Mouse (Mus musculus) liver, embryonic 11.5 days (tissue): ENCODE measurements around the gene Dapp1. TPM values are rescaled to one million over a fixed set of nuclear protein-coding genes. Genes with fewer than 3 reads are reported as not detected.

ENCODE experiments used
- ATAC-seq: fragments of 200-750 bp; cut with Nextera tagmentation; replicated peaks from 2 replicates; pipeline ENCODE4 v1.8.0; 2017; ENCODE audit warnings: moderate number of reproducible peaks, mild to moderate bottlenecking, moderate TSS enrichment, moderate library complexity; ENCODE audit not compliant: low FRiP score
- DNase-seq: peaks from one replicate; pipeline ENCODE4 v3.0.0-alpha.2; 2017; ENCODE audit warnings: low spot score
- H3K27ac ChIP-seq: fragments of 300-500 bp; sonication (generic); 2 replicates; pipeline ENCODE4 v1.5.1; 2014; ENCODE audit warnings: mild to moderate bottlenecking, low read depth, low read length, control low read depth
- H3K27me3 ChIP-seq: fragments of 300-500 bp; sonication (generic); replicated peaks from 2 replicates; pipeline ENCODE4 v1.6.1; 2014; ENCODE audit warnings: low read length, mixed read lengths; ENCODE audit not compliant: control insufficient read depth, insufficient read depth
- H3K36me3 ChIP-seq: fragments of 300-500 bp; sonication (generic); 2 replicates; pipeline ENCODE4 v1.6.1; 2014; ENCODE audit warnings: mild to moderate bottlenecking, low read length, moderate library complexity, mixed read lengths; ENCODE audit not compliant: control insufficient read depth, insufficient read depth
- H3K4me1 ChIP-seq: fragments of 300-500 bp; sonication (generic); replicated peaks from 2 replicates; pipeline ENCODE4 v1.6.1; 2014; ENCODE audit warnings: low read length, mixed read lengths; ENCODE audit not compliant: control insufficient read depth, insufficient read depth
- H3K4me2 ChIP-seq: fragments of 300-500 bp; sonication (generic); 2 replicates; pipeline ENCODE4 v1.6.1; 2014; ENCODE audit warnings: mild to moderate bottlenecking, control low read depth, moderate library complexity
- H3K4me3 ChIP-seq: fragments of 300-500 bp; sonication (generic); 2 replicates; pipeline ENCODE4 v1.5.1; 2014; ENCODE audit warnings: low read depth, low read length, control low read depth
- H3K9ac ChIP-seq: fragments of 300-500 bp; sonication (generic); 2 replicates; pipeline ENCODE4 v1.6.1; 2014; ENCODE audit warnings: low read depth, low read length, control low read depth
- H3K9me3 ChIP-seq: fragments of 300-500 bp; sonication (generic); 2 replicates; pipeline ENCODE4 v1.6.1; 2016; ENCODE audit warnings: low read length, inconsistent platforms, mixed read lengths; ENCODE audit not compliant: control insufficient read depth
- WGBS: fragments of 180-500 bp; shearing (Covaris S2); extraction: QIAGEN DNeasy Blood & Tissue Kit; methylation state at CpG from one replicate; pipeline ENCODE4 v1.1.7; 2014; 5-methylcytosine and 5-hydroxymethylcytosine counted together
- polyA plus RNA-seq: library from polyadenylated mRNA; unstranded; fragments of >200 nt; fragmentation: Nextera tagmentation; extraction: Ambion mirVana; gene quantifications from 2 replicates; pipeline ENCODE4 v1.2.1, GENCODE M21; 2014

Dapp1 gene
- polyA plus RNA-seq = 35.5 and 36.2 TPM in 2 replicates

- Histone ChIP-seq H3K4me3 (peak within 1 kb of the TSS; percentile 67), H3K27me3 (no peaks in the 10 kb centered on the region), H3K4me2 (peak within 1 kb of the TSS; percentile 77), H3K4me1 (peaks cover 27% of the 10 kb centered on the region), H3K27ac (peak within 1 kb of the TSS; percentile 70), H3K9me3 (no peaks in the 10 kb centered on the region), H3K9ac (peak within 1 kb of the TSS; percentile 79), H3K36me3 (no peaks in the 10 kb centered on the region)
- DNase-seq (peak; percentile 75), ATAC-seq (peak; percentile 85)
- WGBS = 4% methylated on average over 10 of the region's 10 CpGs
Observed at GRCm38 (mm10) chr3:137981382-137981750, at the start of gene Dapp1. Gene Dapp1 (minus strand): TSS chr3:137981545.

- H3K4me3 ChIP-seq = no peak overlapping the region
- no peak for ATAC-seq
Observed at GRCm38 (mm10) chr3:138030563-138030962, 49.2 kb upstream of the Dapp1 start.

GRCm38 (mm10) chr3:138029351-138029750 is 48.0 kb upstream of the Dapp1 start:
- ATAC-seq = no peak
- H3K4me1 ChIP-seq = no peaks in the 10 kb centered on the region
- 77% methylated on average over 5 of the region's 5 CpGs for WGBS

More at GRCm38 (mm10) chr3:138030563-138030962, 49.2 kb upstream of the Dapp1 start:
- no peak for DNase-seq
- 62% methylated on average over 6 of the region's 6 CpGs for WGBS
- H3K9ac ChIP-seq = no peak overlapping the region
- H3K36me3 ChIP-seq = no peaks in the 10 kb centered on the region
- H3K4me2 ChIP-seq = no peak overlapping the region
- no peaks in the 10 kb centered on the region for H3K9me3 ChIP-seq
- no peaks in the 10 kb centered on the region for H3K4me1 ChIP-seq
- no peaks in the 10 kb centered on the region for H3K27me3 ChIP-seq
- no peak overlapping the region for H3K27ac ChIP-seq

GRCm38 (mm10) chr3:138027575-138028362 is 46.4 kb upstream of the Dapp1 start:
- Histone ChIP-seq H3K9ac (no peak overlapping the region), H3K36me3 (no peaks in the 10 kb centered on the region), H3K9me3 (no peaks in the 10 kb centered on the region), H3K4me3 (no peak overlapping the region), H3K27me3 (no peaks in the 10 kb centered on the region), H3K27ac (no peak overlapping the region), H3K4me1 (no peaks in the 10 kb centered on the region), H3K4me2 (no peak overlapping the region)
- ATAC-seq (no peak), DNase-seq (no peak)
- WGBS = 72% methylated on average over 5 of the region's 5 CpGs

More at GRCm38 (mm10) chr3:138029351-138029750, 48.0 kb upstream of the Dapp1 start:
- H3K36me3 ChIP-seq = no peaks in the 10 kb centered on the region
- H3K27ac ChIP-seq = no peak overlapping the region
- no peak overlapping the region for H3K4me3 ChIP-seq
- no peak overlapping the region for H3K4me2 ChIP-seq
- no peak for DNase-seq
- H3K27me3 ChIP-seq = no peaks in the 10 kb centered on the region
- H3K9me3 ChIP-seq = no peaks in the 10 kb centered on the region
- no peak overlapping the region for H3K9ac ChIP-seq

DNA sequence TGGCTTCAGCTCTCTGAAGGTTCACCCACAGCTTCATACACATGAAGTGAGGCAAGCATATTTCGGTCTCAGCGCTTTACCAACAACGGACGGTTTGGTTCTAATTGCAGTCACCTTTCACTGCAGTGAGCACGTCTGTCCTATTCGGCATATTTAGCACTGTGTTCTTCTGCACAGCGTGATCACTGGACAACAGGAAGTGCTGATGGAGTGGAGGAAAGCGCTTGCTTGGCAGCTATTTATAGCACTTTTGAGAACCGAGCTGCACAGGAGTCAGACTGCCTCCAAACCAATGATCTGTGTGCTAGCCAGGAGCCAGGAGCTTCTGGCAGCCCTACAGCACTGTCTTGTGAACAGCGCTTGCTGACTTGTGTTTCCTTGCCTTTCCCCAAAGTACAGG is 44.9 kb upstream of the Dapp1 start:
- Histone ChIP-seq H3K9ac (no peak overlapping the region), H3K27me3 (no peaks in the 10 kb centered on the region), H3K9me3 (no peaks in the 10 kb centered on the region), H3K27ac (no peak overlapping the region), H3K4me2 (no peak overlapping the region), H3K4me3 (no peak overlapping the region), H3K4me1 (no peaks in the 10 kb centered on the region), H3K36me3 (no peaks in the 10 kb centered on the region)
- DNase-seq (no peak), ATAC-seq (no peak)
- 58% methylated on average over 10 of the region's 10 CpGs for WGBS

- H3K4me1 ChIP-seq = no peaks in the 10 kb centered on the region
- 83% methylated on average over 4 of the region's 4 CpGs for WGBS
- no peaks in the 10 kb centered on the region for H3K36me3 ChIP-seq
- no peak for ATAC-seq
- no peak overlapping the region for H3K4me3 ChIP-seq
- H3K9ac ChIP-seq = no peak overlapping the region
- no peak overlapping the region for H3K4me2 ChIP-seq
- no peaks in the 10 kb centered on the region for H3K27me3 ChIP-seq
- DNase-seq = no peak
- H3K9me3 ChIP-seq = no peaks in the 10 kb centered on the region
- H3K27ac ChIP-seq = no peak overlapping the region
Observed at GRCm38 (mm10) chr3:138022651-138023050, 41.3 kb upstream of the Dapp1 start.

DNA sequence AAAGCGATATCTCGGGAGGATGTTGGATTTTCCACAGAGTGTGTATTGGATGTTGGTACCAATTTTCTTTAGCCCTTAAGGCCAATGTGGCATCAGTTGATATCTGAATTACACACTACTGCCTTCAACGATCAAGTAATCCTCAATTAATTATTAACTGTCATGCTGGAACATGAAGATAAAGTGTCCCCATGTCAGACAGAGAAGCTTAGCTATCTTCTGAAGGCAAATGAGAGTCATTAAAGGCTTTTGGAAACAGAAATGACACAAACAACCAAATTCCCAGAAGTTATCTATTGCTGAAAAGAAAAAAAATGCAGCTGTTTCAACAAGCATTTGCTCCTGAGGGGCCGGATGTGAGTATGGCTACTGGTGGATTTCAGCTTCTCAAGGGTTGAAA is 40.7 kb upstream of the Dapp1 start:
- no peak for DNase-seq
- 83% methylated on average over 4 of the region's 4 CpGs for WGBS
- Histone ChIP-seq H3K27me3 (no peaks in the 10 kb centered on the region), H3K36me3 (no peaks in the 10 kb centered on the region), H3K27ac (no peak overlapping the region), H3K4me2 (no peak overlapping the region), H3K4me1 (no peaks in the 10 kb centered on the region), H3K4me3 (no peak overlapping the region), H3K9me3 (no peaks in the 10 kb centered on the region), H3K9ac (no peak overlapping the region)
- no peak for ATAC-seq

- no peaks in the 10 kb centered on the region for H3K9me3 ChIP-seq
- 91% methylated on average over 12 of the region's 12 CpGs for WGBS
- ATAC-seq (no peak), DNase-seq (no peak)
- H3K4me1 ChIP-seq = no peaks in the 10 kb centered on the region
- no peaks in the 10 kb centered on the region for H3K36me3 ChIP-seq
- H3K9ac ChIP-seq = no peak overlapping the region
- H3K4me3 ChIP-seq = no peak overlapping the region
- H3K27me3 ChIP-seq = no peaks in the 10 kb centered on the region
- H3K4me2 ChIP-seq = no peak overlapping the region
- no peak overlapping the region for H3K27ac ChIP-seq
Observed at GRCm38 (mm10) chr3:138016810-138017209, 35.5 kb upstream of the Dapp1 start.

GRCm38 (mm10) chr3:138014725-138015124 is 33.4 kb upstream of the Dapp1 start:
- no peak overlapping the region for H3K9ac ChIP-seq
- 36% methylated on average over 2 of the region's 2 CpGs for WGBS
- DNase-seq (no peak), ATAC-seq (no peak)
- H3K4me3 ChIP-seq = no peak overlapping the region
- no peaks in the 10 kb centered on the region for H3K4me1 ChIP-seq
- no peaks in the 10 kb centered on the region for H3K36me3 ChIP-seq
- no peak overlapping the region for H3K4me2 ChIP-seq
- H3K27ac ChIP-seq = no peak overlapping the region
- no peaks in the 10 kb centered on the region for H3K27me3 ChIP-seq
- no peaks in the 10 kb centered on the region for H3K9me3 ChIP-seq
